Mouse (Mus musculus) ZHBTc4 (cell line): ENCODE results near the gene Cyp4a10.
"Not testable (repeated sequence)": the region's sequence is repeated elsewhere in the genome, so short reads cannot be mapped to it uniquely, and the experiment has no call there.

Source experiments
- DNase-seq: peaks from one replicate; pipeline ENCODE4 v3.0.0-alpha.2; 2011; ENCODE audit warnings: low read depth, low spot score

Gene Cyp4a10

GRCm38 (mm10) chr4:115518000-115518399, at the start of gene Cyp4a10:
Cyp4a10 (plus strand) TSS chr4:115518264.
- not testable (repeated sequence) for DNase-seq

- not testable (repeated sequence) for DNase-seq
These were observed 44.5 kb upstream of the Cyp4a10 start for GRCm38 (mm10) chr4:115473585-115473984.

- peak; percentile 11 for DNase-seq
These were observed 42.0 kb upstream of the Cyp4a10 start for GRCm38 (mm10) chr4:115476051-115476450.

- DNase-seq = no peak
These were observed 36.9 kb upstream of the Cyp4a10 start for GRCm38 (mm10) chr4:115481006-115481652.

GRCm38 (mm10) chr4:115496001-115496400, 22.1 kb upstream of the Cyp4a10 start, which contains the start of gene Cyp4a14:
Cyp4a14 (minus strand) TSS chr4:115496142.
- DNase-seq = no peak

- DNase-seq = no peak
These were observed 20.6 kb upstream of the Cyp4a10 start for GRCm38 (mm10) chr4:115497466-115497865.

- DNase-seq = not testable (repeated sequence)
These were observed 4.1 kb upstream of the Cyp4a10 start for GRCm38 (mm10) chr4:115513964-115514363.

- DNase-seq = no peak
These were observed 1.4 kb downstream of the Cyp4a10 start for GRCm38 (mm10) chr4:115519444-115519843.

GRCm38 (mm10) chr4:115521766-115522165, 3.7 kb downstream of the Cyp4a10 start:
- DNase-seq = peak; percentile 67

- DNase-seq = no peak
These were observed 27.0 kb downstream of the Cyp4a10 start for GRCm38 (mm10) chr4:115545101-115545500.

- no peak for DNase-seq
These were observed 28.2 kb downstream of the Cyp4a10 start for GRCm38 (mm10) chr4:115546141-115546828.

- DNase-seq = no peak
These were observed 34.7 kb downstream of the Cyp4a10 start for GRCm38 (mm10) chr4:115552726-115553125.

GRCm38 (mm10) chr4:115555513-115555912, 37.4 kb downstream of the Cyp4a10 start:
- no peak for DNase-seq

- peak; percentile 79 for DNase-seq
These were observed 39.9 kb downstream of the Cyp4a10 start for GRCm38 (mm10) chr4:115557861-115558561.

- DNase-seq = peak; percentile 48
These were observed 43.2 kb downstream of the Cyp4a10 start for GRCm38 (mm10) chr4:115561236-115561635.

GRCm38 (mm10) chr4:115563401-115563800, 45.3 kb downstream of the Cyp4a10 start, which contains the start of gene Cyp4a31:
Cyp4a31 (plus strand) TSS chr4:115563649.
- no peak for DNase-seq

- DNase-seq = not testable (repeated sequence)
These were observed 46.6 kb downstream of the Cyp4a10 start for GRCm38 (mm10) chr4:115564469-115565225.

- no peak for DNase-seq
These were observed 57.2 kb downstream of the Cyp4a10 start for GRCm38 (mm10) chr4:115575255-115575654.

GRCm38 (mm10) chr4:115575776-115576175, 57.7 kb downstream of the Cyp4a10 start:
- DNase-seq = no peak

GRCm38 (mm10) chr4:115583036-115583435, 65.0 kb downstream of the Cyp4a10 start:
- DNase-seq = no peak
